Mouse (Mus musculus): ENCODE measurements at regions not wholly inside any gene's neighbourhood (a gene's known extent, or its start where the extent isn't known, plus 50 kb on each side); places are given as distances from the start of the nearest gene placed in this dataset.

- H3K9me3 ChIP-seq (ENCODE audit: control insufficient read depth, low read length): no peaks in the 10 kb centered on the region
- no peak overlapping the region for H3K9ac ChIP-seq (replicated peaks)
- ATAC-seq (ENCODE audit: insufficient read depth) (no peak), DNase-seq (ENCODE audit: low read depth in 3 of 3, low spot score in 3 of 3) (no peak)
- H3K4me1 ChIP-seq (replicated peaks; ENCODE audit: control insufficient read depth in 2 of 2, insufficient read depth in 2 of 2, low read length in 1 of 2): no peaks in the 10 kb centered on the region
- H3K36me3 ChIP-seq (replicated peaks; ENCODE audit: control insufficient read depth, insufficient read depth, low read depth): no peaks in the 10 kb centered on the region
- no peaks in the 10 kb centered on the region for H3K27me3 ChIP-seq (ENCODE audit: control insufficient read depth, insufficient read depth, low read length)
- TF ChIP-seq EP300 (IDR thresholded peaks at IDR 0.05; ENCODE audit: low read depth) (no peak), CTCF (IDR thresholded peaks at IDR 0.05; ENCODE audit: low read depth) (no peak)
- 39% methylated on average over 9 of the region's 9 CpGs for WGBS (ENCODE audit: insufficient replicate concordance)
- no peak overlapping the region for H3K27ac ChIP-seq
- no peak overlapping the region for H3K4me2 ChIP-seq (ENCODE audit: low read depth)
- no peak overlapping the region for H3K4me3 ChIP-seq (ENCODE audit: insufficient read depth in 1 of 2, low read depth in 2 of 2, low read length in 2 of 2)
Measured at GRCm38 (mm10) chr4:33845611-33846395, 78.6 kb upstream of the Cnr1 start.

GRCm38 (mm10) chr4:33850249-33850648 is 74.1 kb upstream of the Cnr1 start:
- no peaks in the 10 kb centered on the region for H3K4me1 ChIP-seq (replicated peaks; ENCODE audit: control insufficient read depth in 2 of 2, insufficient read depth in 2 of 2, low read length in 1 of 2)
- no peak for TF ChIP-seq CTCF (IDR thresholded peaks at IDR 0.05; ENCODE audit: low read depth)
- no peak for TF ChIP-seq EP300 (IDR thresholded peaks at IDR 0.05; ENCODE audit: low read depth)
- no peaks in the 10 kb centered on the region for H3K9me3 ChIP-seq (ENCODE audit: control insufficient read depth, low read length)
- ATAC-seq (ENCODE audit: insufficient read depth) (no peak), DNase-seq (ENCODE audit: low read depth in 3 of 3, low spot score in 3 of 3) (no peak)
- no peaks in the 10 kb centered on the region for H3K36me3 ChIP-seq (replicated peaks; ENCODE audit: control insufficient read depth, insufficient read depth, low read depth)
- WGBS (ENCODE audit: insufficient replicate concordance): 65% methylated on average over 7 of the region's 7 CpGs
- no peak overlapping the region for H3K27ac ChIP-seq
- no peak overlapping the region for H3K4me3 ChIP-seq (ENCODE audit: insufficient read depth in 1 of 2, low read depth in 2 of 2, low read length in 2 of 2)
- H3K9ac ChIP-seq (replicated peaks): no peak overlapping the region
- no peak overlapping the region for H3K4me2 ChIP-seq (ENCODE audit: low read depth)
- H3K27me3 ChIP-seq (ENCODE audit: control insufficient read depth, insufficient read depth, low read length): no peaks in the 10 kb centered on the region

GRCm38 (mm10) chr4:33852294-33852693 is 72.1 kb upstream of the Cnr1 start:
- no peaks in the 10 kb centered on the region for H3K9me3 ChIP-seq (ENCODE audit: control insufficient read depth, low read length)
- no peaks in the 10 kb centered on the region for H3K36me3 ChIP-seq (replicated peaks; ENCODE audit: control insufficient read depth, insufficient read depth, low read depth)
- H3K4me2 ChIP-seq (ENCODE audit: low read depth): no peak overlapping the region
- WGBS (ENCODE audit: insufficient replicate concordance): 63% methylated on average over 5 of the region's 5 CpGs
- H3K4me3 ChIP-seq (ENCODE audit: insufficient read depth in 1 of 2, low read depth in 2 of 2, low read length in 2 of 2): no peak overlapping the region
- no peaks in the 10 kb centered on the region for H3K4me1 ChIP-seq (replicated peaks; ENCODE audit: control insufficient read depth in 2 of 2, insufficient read depth in 2 of 2, low read length in 1 of 2)
- ATAC-seq (ENCODE audit: insufficient read depth) (no peak), DNase-seq (ENCODE audit: low read depth in 3 of 3, low spot score in 3 of 3) (no peak)
- H3K9ac ChIP-seq (replicated peaks): no peak overlapping the region
- H3K27me3 ChIP-seq (ENCODE audit: control insufficient read depth, insufficient read depth, low read length): no peaks in the 10 kb centered on the region
- no peak overlapping the region for H3K27ac ChIP-seq
- no peak for TF ChIP-seq EP300 (IDR thresholded peaks at IDR 0.05; ENCODE audit: low read depth)
- TF ChIP-seq CTCF (IDR thresholded peaks at IDR 0.05; ENCODE audit: low read depth): no peak

- DNase-seq (ENCODE audit: low read depth in 3 of 3, low spot score in 3 of 3): no peak
- H3K4me2 ChIP-seq (ENCODE audit: low read depth): no peak overlapping the region
- H3K9ac ChIP-seq (replicated peaks): no peak overlapping the region
- no peak overlapping the region for H3K27ac ChIP-seq
- H3K9me3 ChIP-seq (ENCODE audit: control insufficient read depth, low read length): no peaks in the 10 kb centered on the region
- no peak for ATAC-seq (ENCODE audit: insufficient read depth)
- no peaks in the 10 kb centered on the region for H3K27me3 ChIP-seq (ENCODE audit: control insufficient read depth, insufficient read depth, low read length)
- no peaks in the 10 kb centered on the region for H3K36me3 ChIP-seq (replicated peaks; ENCODE audit: control insufficient read depth, insufficient read depth, low read depth)
- H3K4me3 ChIP-seq (ENCODE audit: insufficient read depth in 1 of 2, low read depth in 2 of 2, low read length in 2 of 2): no peak overlapping the region
- TF ChIP-seq EP300 (IDR thresholded peaks at IDR 0.05; ENCODE audit: low read depth) (no peak), CTCF (IDR thresholded peaks at IDR 0.05; ENCODE audit: low read depth) (no peak)
- H3K4me1 ChIP-seq (replicated peaks; ENCODE audit: control insufficient read depth in 2 of 2, insufficient read depth in 2 of 2, low read length in 1 of 2): no peaks in the 10 kb centered on the region
Measured at GRCm38 (mm10) chr4:33855112-33855511, 69.3 kb upstream of the Cnr1 start.

GRCm38 (mm10) chr4:33867126-33867525 is 57.3 kb upstream of the Cnr1 start:
- no peak for ATAC-seq (ENCODE audit: insufficient read depth)
- TF ChIP-seq CTCF (IDR thresholded peaks at IDR 0.05; ENCODE audit: low read depth) (no peak), EP300 (IDR thresholded peaks at IDR 0.05; ENCODE audit: low read depth) (no peak)
- Histone ChIP-seq H3K27ac (no peak overlapping the region), H3K9ac (replicated peaks) (no peak overlapping the region), H3K36me3 (replicated peaks; ENCODE audit: control insufficient read depth, insufficient read depth, low read depth) (no peaks in the 10 kb centered on the region), H3K4me2 (ENCODE audit: low read depth) (no peak overlapping the region), H3K9me3 (ENCODE audit: control insufficient read depth, low read length) (no peaks in the 10 kb centered on the region), H3K27me3 (ENCODE audit: control insufficient read depth, insufficient read depth, low read length) (no peaks in the 10 kb centered on the region), H3K4me3 (ENCODE audit: insufficient read depth in 1 of 2, low read depth in 2 of 2, low read length in 2 of 2) (no peak overlapping the region), H3K4me1 (replicated peaks; ENCODE audit: control insufficient read depth in 2 of 2, insufficient read depth in 2 of 2, low read length in 1 of 2) (no peaks in the 10 kb centered on the region)
- DNase-seq (ENCODE audit: low read depth in 3 of 3, low spot score in 3 of 3): no peak
- 61% methylated on average over 2 of the region's 2 CpGs for WGBS (ENCODE audit: insufficient replicate concordance)
